Mouse (Mus musculus) inflammation-experienced regulatory T-cells, adult 16 weeks (primary cell): ENCODE data around the gene Prmt1. TPM values are rescaled to one million over a fixed set of nuclear protein-coding genes. Genes with fewer than 3 reads are reported as not detected.

Experiments
- polyA plus RNA-seq: library from polyadenylated mRNA; unstranded; fragments of 100-300 nt; shearing (Covaris generic); gene quantifications from one replicate; pipeline ENCODE4 v1.2.1, GENCODE M21; 2017

Gene Prmt1
- 180 TPM for polyA plus RNA-seq

DNA sequence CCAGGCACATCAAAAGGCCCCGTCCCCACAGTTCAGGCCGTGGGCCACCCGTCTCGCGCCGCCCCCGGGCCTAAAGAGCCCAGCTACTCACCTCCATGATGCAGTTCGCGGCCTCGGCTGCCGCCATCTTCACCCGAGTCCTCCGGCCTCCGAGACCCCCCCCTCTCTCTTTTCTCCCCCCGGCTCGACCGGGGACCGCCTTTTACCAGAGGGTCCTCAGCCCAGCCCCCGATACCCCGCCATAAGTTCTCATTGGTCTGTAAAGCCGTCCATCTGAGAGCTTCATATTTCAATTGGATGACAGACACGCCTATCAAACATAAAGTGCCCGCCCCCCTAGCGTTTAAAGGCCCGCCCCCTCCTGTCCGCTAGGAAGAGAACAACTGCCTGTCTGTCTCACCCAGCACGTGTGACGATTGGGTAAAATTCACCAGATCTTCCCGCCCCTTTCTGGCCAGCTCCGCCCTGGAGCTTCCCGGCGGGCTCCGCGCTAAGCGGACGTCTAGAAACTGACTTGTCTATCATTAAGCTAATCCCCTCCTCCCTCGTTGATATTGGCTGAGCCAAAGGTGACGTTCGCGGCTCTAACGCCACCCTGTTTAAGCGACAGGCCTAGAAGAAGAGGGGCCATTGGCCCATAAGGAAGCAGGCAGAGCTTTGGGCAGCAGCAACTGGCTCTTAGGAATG, at the start of gene Prmt1:
Gene Prmt1, minus strand, starts transcription at position 377 of the 687 bp plus-strand sequence.

DNA sequence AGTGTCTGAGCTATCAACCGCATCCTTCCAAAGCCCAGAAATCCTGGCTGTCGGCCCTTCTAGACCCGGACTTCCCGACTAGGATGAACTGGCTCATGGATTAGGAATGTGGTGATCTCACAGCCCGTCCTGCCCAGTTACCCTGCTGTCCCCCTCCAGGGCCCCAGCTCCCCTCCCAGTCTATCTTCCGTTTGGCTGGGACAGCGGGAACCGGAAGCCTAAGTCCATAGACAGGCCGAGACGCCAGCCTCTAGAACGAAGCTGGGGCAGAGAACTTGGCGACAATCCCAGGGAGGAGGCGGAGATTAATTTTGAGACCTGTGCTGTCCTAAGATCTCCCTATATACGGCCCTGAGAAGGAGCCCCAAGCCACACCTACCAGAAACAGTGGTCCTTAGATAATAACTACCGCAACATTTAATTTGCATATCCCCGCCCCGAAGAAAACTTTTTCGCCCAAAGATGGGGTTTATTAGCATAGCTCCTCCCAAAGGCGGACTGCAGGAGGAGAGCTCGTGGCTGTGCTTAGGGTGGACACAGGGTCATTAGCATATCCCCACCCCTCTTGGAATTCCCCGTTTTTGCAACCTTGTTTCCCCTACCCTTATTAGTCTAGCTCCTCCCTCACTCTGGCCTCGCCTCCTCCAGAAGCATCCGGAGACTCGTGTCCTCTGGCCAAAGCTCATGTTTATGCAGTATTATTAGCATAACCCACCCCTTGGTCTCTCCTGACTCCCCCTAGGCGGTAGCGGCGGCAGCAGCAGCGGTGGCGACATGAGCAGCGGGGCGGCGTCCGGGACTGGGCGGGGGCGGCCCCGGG, 31.1 kb upstream of the Prmt1 start, which contains the start of gene Rras:
Gene Rras, plus strand, starts transcription at position 720 of the 820 bp plus-strand sequence.

DNA sequence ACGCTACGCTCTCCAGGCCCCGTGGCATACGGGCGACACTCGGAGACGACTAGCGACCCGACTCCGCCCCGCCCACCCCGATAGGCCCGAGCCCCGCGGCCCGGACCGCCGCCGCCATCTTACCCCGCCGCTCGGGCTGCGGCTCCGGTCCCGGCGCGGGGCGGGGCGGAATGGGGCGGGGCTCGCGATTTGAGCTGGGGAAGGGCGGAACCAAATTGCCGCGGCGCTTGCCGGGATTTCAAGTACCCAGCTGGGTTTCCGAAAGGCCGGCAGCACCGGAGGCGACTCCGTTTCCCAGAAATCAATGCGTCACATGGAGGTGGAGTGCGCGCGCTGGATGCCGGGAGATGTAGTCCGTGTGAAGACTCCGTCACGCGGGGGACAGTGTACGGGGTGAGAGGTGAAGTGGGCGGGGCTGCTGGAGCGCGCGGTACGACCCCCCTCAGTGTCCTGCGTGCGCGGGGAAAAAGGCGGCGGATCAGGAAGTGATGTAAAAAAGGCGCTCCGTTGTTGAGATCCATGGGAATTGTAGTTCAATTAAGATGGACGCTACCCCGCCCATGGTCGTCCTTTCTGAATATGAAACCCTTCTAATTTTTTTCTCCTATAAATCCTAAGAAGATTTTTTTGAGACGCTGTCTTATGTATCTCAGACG, 29.7 kb upstream of the Prmt1 start, which contains the start of gene Scaf1:
Gene Scaf1, minus strand, starts transcription at position 407 of the 656 bp plus-strand sequence.

GRCm38 (mm10) chr7:44998501-44998955, 12.2 kb upstream of the Prmt1 start, which contains the start of gene Bcl2l12:
Gene Bcl2l12, minus strand, starts transcription at chr7:44998712.

GRCm38 (mm10) chr7:44997231-44997939, 11.0 kb upstream of the Prmt1 start, which contains the start of gene Irf3:
Gene Irf3, plus strand, starts transcription at chr7:44997648.

GRCm38 (mm10) chr7:44974383-44975116, 11.8 kb downstream of the Prmt1 start, which contains the start of gene Cpt1c:
Gene Cpt1c, minus strand, starts transcription at chr7:44974851.

GRCm38 (mm10) chr7:44942904-44943303, 43.5 kb downstream of the Prmt1 start, which contains the start of gene Tsks:
Gene Tsks, plus strand, starts transcription at chr7:44943204.

GRCm38 (mm10) chr7:44929204-44930151, 56.9 kb downstream of the Prmt1 start, which contains the start of gene Ap2a1:
Gene Ap2a1, minus strand, starts transcription at chr7:44929496.

Other genes with a start within 250 kb of the Prmt1 start
- gene Vrk3, start 238.2 kb downstream of the Prmt1 start, polyA plus RNA-seq = 116 TPM
- gene Zfp473, start 235.5 kb downstream of the Prmt1 start, polyA plus RNA-seq = 0.51 TPM
- gene Nup62, start 170.5 kb downstream of the Prmt1 start, polyA plus RNA-seq = 63.1 TPM
- gene Il4i1, start 170.2 kb downstream of the Prmt1 start, polyA plus RNA-seq = 2.9 TPM
- gene Atf5, start 169.9 kb downstream of the Prmt1 start, polyA plus RNA-seq = 0.22 TPM
- gene Akt1s1, start 137.6 kb downstream of the Prmt1 start, polyA plus RNA-seq = 20.5 TPM
- 114 TPM for gene Tbc1d17, start 137.5 kb downstream of the Prmt1 start, polyA plus RNA-seq
- 112 TPM for gene Pnkp, start 129.4 kb downstream of the Prmt1 start, polyA plus RNA-seq
- gene Ptov1, start 116.8 kb downstream of the Prmt1 start, polyA plus RNA-seq = 10.1 TPM
- 52.0 TPM for gene Med25, start 93.9 kb downstream of the Prmt1 start, polyA plus RNA-seq
- 52.1 TPM for gene Fuz, start 90.5 kb downstream of the Prmt1 start, polyA plus RNA-seq
- 36.1 TPM for gene Ap2a1, start 57.1 kb downstream of the Prmt1 start, polyA plus RNA-seq
- gene Tsks, start 43.4 kb downstream of the Prmt1 start, polyA plus RNA-seq = not detected
- 0.72 TPM for gene Cpt1c, start 11.7 kb downstream of the Prmt1 start, polyA plus RNA-seq
- 248 TPM for gene Irf3, start 11.1 kb upstream of the Prmt1 start, polyA plus RNA-seq
- gene Bcl2l12, start 12.1 kb upstream of the Prmt1 start, polyA plus RNA-seq = 29.1 TPM
- 27.6 TPM for gene Scaf1, start 29.8 kb upstream of the Prmt1 start, polyA plus RNA-seq
- 15.1 TPM for gene Rras, start 31.4 kb upstream of the Prmt1 start, polyA plus RNA-seq
- 3.5 TPM for gene Prr12, start 66.3 kb upstream of the Prmt1 start, polyA plus RNA-seq
- 127 TPM for gene Nosip, start 75.9 kb upstream of the Prmt1 start, polyA plus RNA-seq
- 3.2 TPM for gene Prrg2, start 76.1 kb upstream of the Prmt1 start, polyA plus RNA-seq
- gene Rcn3, start 105.7 kb upstream of the Prmt1 start, polyA plus RNA-seq = 159 TPM
- gene Fcgrt, start 117.3 kb upstream of the Prmt1 start, polyA plus RNA-seq = 6.5 TPM
- 2,486 TPM for gene Rps11, start 137.9 kb upstream of the Prmt1 start, polyA plus RNA-seq
- 2,118 TPM for gene Rpl13a, start 142.2 kb upstream of the Prmt1 start, polyA plus RNA-seq
- not detected for gene Gm45713, start 149.7 kb upstream of the Prmt1 start, polyA plus RNA-seq
- 225 TPM for gene Flt3l, start 149.9 kb upstream of the Prmt1 start, polyA plus RNA-seq
- 59.5 TPM for gene Pih1d1, start 167.7 kb upstream of the Prmt1 start, polyA plus RNA-seq
- gene Aldh16a1, start 168.0 kb upstream of the Prmt1 start, polyA plus RNA-seq = 70.8 TPM
- gene Slc17a7, start 177.4 kb upstream of the Prmt1 start, polyA plus RNA-seq = not detected
- gene Gfy, start 193.0 kb upstream of the Prmt1 start, polyA plus RNA-seq = not detected
- gene Pth2, start 194.4 kb upstream of the Prmt1 start, polyA plus RNA-seq = not detected
- gene Ccdc155, start 218.3 kb upstream of the Prmt1 start, polyA plus RNA-seq = 0.26 TPM
- gene Dkkl1, start 225.6 kb upstream of the Prmt1 start, polyA plus RNA-seq = 23.5 TPM
- 1.8 TPM for gene Tead2, start 229.2 kb upstream of the Prmt1 start, polyA plus RNA-seq